Mouse (Mus musculus): ENCODE data around the gene Cdipt. TPM values are rescaled to one million over a fixed set of nuclear protein-coding genes. Genes with fewer than 3 reads are reported as not detected.
A peak's percentile ranks its signal among the peaks of the same experiment; 100 is the strongest.

The Cdipt gene
- total and polyA plus RNA-seq, 3 experiments = 98.4 to 151 TPM; not detected in 1

- Histone ChIP-seq H3K4me3 (ENCODE audit: control insufficient read depth in 1 of 2, insufficient read depth in 1 of 2, low read depth in 2 of 2, low read length in 2 of 2) (peak within 1 kb of the TSS; percentile 94 to 99), H3K4me1 (ENCODE audit: control insufficient read depth in 1 of 2, insufficient read depth in 2 of 2, low read length in 2 of 2) (peaks cover 0 to 19% of the 10 kb centered on the region in 2 experiments; a peak in 3 of 4 replicates), H3K27ac (ENCODE audit: control insufficient read depth, low read depth, low read length) (peak within 1 kb of the TSS; percentile 70), H3K27me3 (ENCODE audit: control insufficient read depth in 1 of 2, insufficient read depth in 2 of 2, low read length in 2 of 2) (no peaks in the 10 kb centered on the region), H3K79me2 (ENCODE audit: control insufficient read depth, insufficient read depth, low read length, poor library complexity) (peaks cover 36% of the 10 kb centered on the region), H3K9me3 (replicated peaks; ENCODE audit: insufficient read depth, low read length) (no peaks in the 10 kb centered on the region), H3K9ac (ENCODE audit: control insufficient read depth, low read depth, low read length, poor library complexity, severe bottlenecking) (peak within 1 kb of the TSS; percentile 83), H3K36me3 (ENCODE audit: control insufficient read depth in 1 of 2, insufficient read depth in 2 of 2, low read length in 2 of 2) (peaks cover 0 to 19% of the 10 kb centered on the region in 2 experiments; a peak in 2 of 4 replicates)
- DNase-seq (ENCODE audit: low read depth, low spot score) = peak; percentile 82
- peak in 1 of 2 experiments; percentile 56; a peak in 1 of 4 replicates for TF ChIP-seq POLR2A (IDR thresholded peaks at IDR 0.05; ENCODE audit: control insufficient read depth in 1 of 2, insufficient read depth in 1 of 2, low read depth in 1 of 2, low read length in 2 of 2, poor library complexity in 1 of 2)
- no peak for TF ChIP-seq MYC (IDR thresholded peaks at IDR 0.05; ENCODE audit: low read depth, low read length)
- no peak for TF ChIP-seq ETS1 (IDR thresholded peaks at IDR 0.05; ENCODE audit: low read depth, low read length)
- TF ChIP-seq RCOR1 (IDR thresholded peaks at IDR 0.05; ENCODE audit: low read depth, low read length) = no peak
- TF ChIP-seq ZNF384 (IDR thresholded peaks at IDR 0.05; ENCODE audit: low read depth, low read length) = no peak
- TF ChIP-seq MYB (IDR thresholded peaks at IDR 0.05; ENCODE audit: low read depth, low read length) = no peak
- TF ChIP-seq E2F4 (IDR thresholded peaks at IDR 0.05; ENCODE audit: borderline replicate concordance, low read depth, low read length) = no peak
- TF ChIP-seq SMC3 (IDR thresholded peaks at IDR 0.05; ENCODE audit: low read depth, low read length) = peak; percentile 12; the same call in 1 of the 2 replicates
- TF ChIP-seq POLR2AphosphoS2 (IDR thresholded peaks at IDR 0.05; ENCODE audit: low read length) = peak; percentile 85
- TF ChIP-seq HCFC1 (IDR thresholded peaks at IDR 0.05; ENCODE audit: low read depth, low read length) = peak; percentile 77
- no peak for TF ChIP-seq MAFK (IDR thresholded peaks at IDR 0.05; ENCODE audit: borderline replicate concordance, low read depth, low read length)
- 0 out of 2 replicates have a peak, but pooled peaks have one; percentile 30 for TF ChIP-seq MAX (IDR thresholded peaks at IDR 0.05; ENCODE audit: low read length)
- no peak for TF ChIP-seq EP300 (IDR thresholded peaks at IDR 0.05; ENCODE audit: low read depth in 1 of 2, low read length in 2 of 2)
- 0 out of 2 replicates have a peak, but pooled peaks have one; percentile 18 for TF ChIP-seq TBP (IDR thresholded peaks at IDR 0.05; ENCODE audit: low read depth, low read length)
- no peak for TF ChIP-seq MEF2A (IDR thresholded peaks at IDR 0.05; ENCODE audit: extremely low read depth, insufficient replicate concordance, low read depth, low read length, poor library complexity, severe bottlenecking)
- TF ChIP-seq USF2 (IDR thresholded peaks at IDR 0.05; ENCODE audit: borderline replicate concordance in 1 of 2, insufficient read depth in 1 of 2, low read depth in 1 of 2, low read length in 2 of 2) = no peak
- TF ChIP-seq ZKSCAN1 (IDR thresholded peaks at IDR 0.05; ENCODE audit: low read depth, low read length) = no peak
- no peak for TF ChIP-seq JUND (IDR thresholded peaks at IDR 0.05; ENCODE audit: low read depth, low read length)
- TF ChIP-seq TAL1 (IDR thresholded peaks at IDR 0.05; ENCODE audit: low read length) = no peak
- no peak for TF ChIP-seq GATA1 (IDR thresholded peaks at IDR 0.05; ENCODE audit: low read depth, low read length)
- TF ChIP-seq BHLHE40 (IDR thresholded peaks at IDR 0.05; ENCODE audit: borderline replicate concordance, low read depth, low read length) = no peak
- no peak for TF ChIP-seq ZC3H11A (IDR thresholded peaks at IDR 0.05; ENCODE audit: low read depth, low read length)
- peak; percentile 66 for TF ChIP-seq ELF1 (IDR thresholded peaks at IDR 0.05; ENCODE audit: low read depth, low read length)
- TF ChIP-seq CTCF (IDR thresholded peaks at IDR 0.05 in 2 of 3, conservative IDR thresholded peaks at IDR 0.05 in 1 of 3; ENCODE audit: control insufficient read depth in 1 of 3, insufficient read depth in 1 of 3, low read depth in 2 of 3, low read length in 3 of 3, poor library complexity in 1 of 3, severe bottlenecking in 1 of 3) = no peak
- peak; percentile 38; the same call in 1 of the 2 replicates for TF ChIP-seq MAZ (IDR thresholded peaks at IDR 0.05; ENCODE audit: low read depth, low read length)
- TF ChIP-seq POLR2AphosphoS5 (IDR thresholded peaks at IDR 0.05; ENCODE audit: borderline replicate concordance, low read depth, low read length) = no peak
- peak; percentile 94 for TF ChIP-seq SIN3A (IDR thresholded peaks at IDR 0.05; ENCODE audit: low read length)
- no peak for TF ChIP-seq CHD1 (IDR thresholded peaks at IDR 0.05; ENCODE audit: low read depth, low read length)
- TF ChIP-seq NELFE (IDR thresholded peaks at IDR 0.05; ENCODE audit: low read depth, low read length) = peak; percentile 48
- no peak for TF ChIP-seq USF1 (IDR thresholded peaks at IDR 0.05; ENCODE audit: low read depth, low read length)
- no peak for TF ChIP-seq UBTF (IDR thresholded peaks at IDR 0.05; ENCODE audit: borderline replicate concordance, insufficient read depth, low read depth, low read length)
- peak; percentile 57; the same call in 1 of the 2 replicates for TF ChIP-seq ZMIZ1 (IDR thresholded peaks at IDR 0.05; ENCODE audit: low read depth, low read length)
- no peak for TF ChIP-seq KAT2A (conservative IDR thresholded peaks at IDR 0.05; ENCODE audit: low read depth, low read length)
- TF ChIP-seq MXI1 (IDR thresholded peaks at IDR 0.05; ENCODE audit: low read depth, low read length) = peak; percentile 74
- no peak for TF ChIP-seq RAD21 (IDR thresholded peaks at IDR 0.05; ENCODE audit: low read depth, low read length)
These were observed 38.6 kb downstream of the Cdipt start, which contains the start of gene Mvp for GRCm38 (mm10) chr7:127014320-127014719. Gene Mvp (minus strand): TSS chr7:127014621.
